Mouse (Mus musculus) adrenal gland, adult 18-20 months (tissue): Measurements from ENCODE around the gene Rere. TPM values are rescaled to one million over a fixed set of nuclear protein-coding genes. Genes with fewer than 3 reads are reported as not detected.
"Not testable (repeated sequence)": the region's sequence is repeated elsewhere in the genome, so short reads cannot be mapped to it uniquely, and the experiment has no call there.

Experiments
- DNase-seq, 2 experiments: peaks; one replicate each; pipeline ENCODE4 v3.0.0; 2021 to 2022; ENCODE audit warnings: low spot score in 2 of 2
- total RNA-seq, 2 experiments: library from RNA; stranded (reverse); gene quantifications; 1 replicate in 1 of 2; 2 replicates in 1 of 2; pipeline ENCODE4 v1.2.3; 2021

Rere gene
- total RNA-seq, 2 experiments from 2014 or later: 87.8 to 100 TPM

DNA sequence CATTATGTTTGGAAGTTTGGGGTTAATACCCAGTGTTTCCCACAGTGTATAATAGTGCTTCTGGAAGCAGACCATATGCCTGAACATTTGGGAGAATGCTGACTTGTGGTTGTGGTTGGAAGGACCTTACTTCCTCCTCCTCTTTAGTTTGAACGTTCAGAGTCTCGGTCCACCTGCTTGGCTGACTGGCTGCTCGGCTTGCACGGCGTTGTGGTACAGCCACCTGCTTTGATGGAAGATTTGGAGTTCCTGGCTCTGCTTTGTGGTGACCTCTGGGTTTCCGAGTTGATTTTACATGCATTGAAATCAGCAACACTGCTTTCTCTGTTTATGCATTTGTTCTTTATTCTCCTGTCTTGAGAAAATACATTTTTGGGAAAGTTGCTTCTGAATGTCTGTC is 208.6 kb downstream of the Rere start:
- DNase-seq: no peak

DNA sequence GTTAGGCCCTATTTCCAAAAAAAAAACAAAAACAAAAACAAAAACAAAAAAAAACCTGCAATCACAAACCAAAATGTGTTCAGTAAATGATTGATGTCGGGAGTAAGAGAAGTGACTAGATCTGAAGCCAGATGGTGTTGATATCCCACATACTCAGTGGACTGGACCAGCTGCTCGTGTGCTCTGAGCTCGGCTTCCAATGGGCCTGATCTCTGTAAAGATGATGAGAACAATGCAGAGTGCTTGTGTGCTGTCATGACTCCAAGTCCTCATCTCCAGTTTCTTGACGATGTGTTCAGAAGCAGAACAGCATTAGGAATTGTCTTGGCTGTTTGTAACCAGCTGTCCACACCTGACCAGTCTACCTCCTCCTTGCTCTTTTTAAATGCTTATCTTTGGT is 210.3 kb downstream of the Rere start:
- no peak for DNase-seq

DNA sequence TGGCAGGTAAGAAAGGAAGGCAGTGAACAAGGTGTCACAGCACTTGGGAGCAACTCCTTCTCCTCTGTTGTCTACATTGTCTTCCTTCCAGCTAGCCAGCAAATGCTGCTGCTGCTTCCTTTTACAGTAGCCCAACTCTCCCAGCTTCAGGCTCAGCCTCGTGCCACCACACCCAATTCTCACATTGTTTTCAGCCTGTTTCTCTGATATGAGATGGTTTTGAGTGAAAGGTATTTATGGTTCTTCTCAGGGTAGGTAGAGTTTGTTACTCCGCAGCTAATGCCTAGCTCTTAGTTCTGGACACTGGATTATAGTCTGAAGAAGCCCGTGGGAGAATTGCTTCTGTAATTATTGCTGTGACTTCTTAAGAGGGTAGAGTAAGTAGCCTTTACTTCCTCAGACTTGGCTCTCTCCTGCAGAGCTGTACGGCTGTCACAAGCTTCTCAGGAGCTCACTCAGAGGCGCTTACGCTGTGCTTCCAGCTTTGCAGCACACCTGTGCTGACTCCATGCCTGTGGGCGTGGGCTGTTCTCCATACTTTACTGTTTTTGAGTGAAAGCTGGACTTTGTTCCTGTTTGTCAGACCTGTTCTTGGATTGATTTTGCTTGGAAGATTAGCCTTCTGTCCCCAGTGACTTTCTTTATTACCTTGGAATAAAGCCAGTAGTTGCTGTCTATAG is 212.0 kb downstream of the Rere start:
- no peak for DNase-seq

DNA sequence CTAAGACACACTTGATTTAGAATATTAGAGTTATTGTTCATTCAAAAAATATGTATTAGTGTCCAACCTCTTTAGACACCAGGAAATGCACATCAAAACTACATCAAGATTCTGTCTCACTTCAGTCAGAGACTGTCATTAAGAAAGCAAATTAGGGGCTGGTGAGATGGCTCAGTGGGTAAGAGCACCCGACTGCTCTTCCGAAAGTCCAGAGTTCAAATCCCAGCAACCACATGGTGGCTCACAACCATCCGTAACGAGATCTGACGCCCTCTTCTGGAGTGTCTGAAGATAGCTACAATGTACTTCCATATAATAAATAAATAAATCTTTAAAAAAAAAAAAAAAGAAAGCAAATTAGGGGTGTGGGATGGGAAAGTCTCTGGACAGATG is 212.5 kb downstream of the Rere start:
- not testable (repeated sequence) for DNase-seq

DNA sequence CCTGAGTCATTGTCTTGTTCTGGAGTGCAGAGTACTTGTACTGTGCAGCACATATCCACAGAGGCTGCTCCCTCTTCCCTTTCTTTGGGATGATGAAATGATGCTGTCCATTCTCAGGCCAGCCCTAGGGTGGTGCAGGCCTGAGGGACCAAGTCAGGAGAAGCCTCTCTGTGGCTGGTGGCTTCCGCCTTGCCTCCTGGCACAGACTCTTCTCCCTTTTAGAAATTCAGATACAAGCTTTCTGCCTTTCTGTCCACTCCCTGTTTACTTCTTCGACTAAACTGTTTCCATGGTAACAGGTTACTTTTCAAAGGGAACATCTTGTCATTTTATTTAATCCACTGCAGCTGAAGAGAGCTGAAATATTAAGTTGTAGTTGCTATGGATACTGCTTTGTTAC is 214.1 kb downstream of the Rere start:
- DNase-seq: no peak

DNA sequence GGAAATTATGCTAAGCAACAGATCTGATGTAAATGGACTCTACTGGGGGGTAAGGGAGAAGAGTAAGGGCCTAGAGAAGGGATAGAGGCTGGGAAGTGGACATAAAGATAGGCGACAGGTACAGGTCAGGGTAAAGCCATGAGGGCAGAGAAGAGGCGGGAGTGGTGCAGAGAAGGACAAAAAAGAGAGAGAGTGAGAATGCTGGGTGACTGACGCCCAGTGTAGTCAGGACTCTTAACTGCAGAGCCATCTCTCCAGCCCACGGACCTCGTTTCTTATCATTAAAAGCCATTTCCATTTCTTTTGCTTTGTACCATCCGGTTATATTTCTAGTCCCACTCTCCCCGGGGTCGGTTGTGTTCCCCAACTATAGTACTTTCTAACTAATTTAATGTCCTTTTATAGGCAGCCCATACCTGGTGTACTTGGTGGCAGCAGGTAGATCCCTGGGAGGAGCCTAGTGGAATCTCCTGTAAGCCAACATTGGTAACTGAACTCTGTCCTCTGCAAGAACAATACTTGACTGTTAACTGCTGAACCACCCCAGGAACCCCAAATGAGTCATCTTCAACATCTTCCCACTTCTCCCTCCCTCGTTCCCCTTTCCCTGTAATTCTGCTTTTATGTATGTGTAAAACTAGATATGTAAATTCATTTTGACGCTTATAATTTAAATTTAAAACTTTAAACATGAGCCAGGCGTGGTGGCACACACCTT is 223.0 kb downstream of the Rere start:
- DNase-seq: no peak

DNA sequence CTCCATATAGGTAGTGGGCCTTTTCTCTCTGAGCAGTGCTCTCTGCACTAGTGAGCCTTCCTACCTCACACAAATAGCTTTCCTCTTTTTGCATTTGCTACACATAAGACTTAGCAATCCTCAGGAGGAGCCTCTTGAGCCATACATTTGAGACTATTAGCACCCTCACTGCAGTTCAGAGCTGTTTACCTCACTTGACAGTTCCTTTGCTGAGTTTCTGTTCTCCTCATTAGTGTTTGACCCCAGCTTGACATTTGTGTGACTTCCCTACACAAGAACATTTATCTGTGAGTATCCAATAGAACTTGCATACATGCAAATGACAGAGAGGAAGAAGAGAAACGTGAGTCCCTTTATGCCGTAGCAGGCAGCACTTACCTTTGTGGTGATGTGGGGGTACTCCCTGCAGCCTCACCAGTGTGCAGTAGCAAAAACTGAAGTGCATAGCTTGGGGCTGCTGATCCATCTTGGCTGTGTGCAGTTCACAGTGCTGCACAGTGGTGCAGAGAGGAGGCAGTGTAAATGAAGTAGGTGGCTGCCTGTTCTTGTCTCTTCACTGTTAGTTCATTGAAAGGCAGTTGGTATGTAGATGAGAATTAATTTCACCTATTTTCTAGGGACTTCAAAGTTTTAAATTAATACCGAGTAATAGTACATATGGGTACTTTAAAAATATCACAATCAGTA is 227.7 kb downstream of the Rere start:
- no peak for DNase-seq

DNA sequence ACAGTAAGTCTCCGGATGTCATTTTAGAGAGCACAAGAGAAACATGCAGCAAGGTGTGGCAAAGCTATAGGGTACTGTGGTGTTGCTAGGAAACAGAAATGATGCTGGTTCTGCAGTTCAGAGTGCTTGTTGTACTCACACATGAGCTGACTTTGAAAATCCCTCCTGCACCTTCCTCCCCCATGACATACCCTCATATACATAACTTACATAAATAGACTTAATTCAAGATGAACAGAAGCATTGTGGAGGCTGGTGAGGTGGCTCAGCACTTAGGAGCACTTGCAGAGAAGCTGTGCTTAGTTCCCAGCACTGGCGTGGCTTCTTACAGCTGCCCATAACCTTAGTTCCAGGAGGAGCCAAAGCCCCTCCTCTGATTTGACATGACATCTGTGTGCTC is 228.6 kb downstream of the Rere start:
- no peak for DNase-seq

DNA sequence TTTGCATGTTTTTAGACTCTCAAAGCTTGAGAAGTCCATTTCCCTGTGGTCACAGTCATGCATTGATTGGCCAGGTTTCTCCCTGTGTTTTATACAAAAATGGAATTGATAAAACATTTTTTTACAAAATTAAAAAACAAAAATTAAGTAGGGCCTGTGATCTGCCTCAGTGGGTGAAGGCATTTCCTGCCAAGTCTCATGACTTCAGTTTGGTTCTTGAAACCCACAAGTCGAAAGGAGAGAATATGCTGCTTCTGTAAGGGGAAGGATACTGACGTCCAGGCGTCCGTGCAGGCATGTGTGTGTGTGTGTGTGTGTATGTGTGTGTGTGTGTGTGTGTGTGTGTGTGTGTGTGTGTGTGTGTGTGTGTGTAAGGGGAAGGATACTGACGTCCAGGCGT is 231.9 kb downstream of the Rere start:
- not testable (repeated sequence) for DNase-seq

DNA sequence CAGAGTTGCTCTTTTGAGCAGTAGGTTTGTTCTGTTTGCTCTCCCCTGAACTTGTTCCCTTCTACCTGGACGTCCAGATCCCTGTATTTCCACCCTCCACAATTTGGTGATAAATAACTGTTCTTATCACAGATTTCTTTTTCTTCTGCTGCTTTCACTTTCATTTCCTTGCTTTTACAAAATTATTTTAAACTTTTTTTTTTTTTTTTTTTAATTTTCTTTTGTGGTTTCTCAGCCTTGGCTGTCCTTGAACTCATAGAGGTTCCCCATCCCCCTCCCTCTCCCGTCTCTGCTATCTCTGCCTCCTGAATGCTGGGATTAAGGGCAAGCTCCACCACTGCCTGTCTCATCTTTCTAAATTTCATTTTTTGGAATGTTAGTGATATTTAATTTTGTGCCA is 234.8 kb downstream of the Rere start:
- no peak for DNase-seq

DNA sequence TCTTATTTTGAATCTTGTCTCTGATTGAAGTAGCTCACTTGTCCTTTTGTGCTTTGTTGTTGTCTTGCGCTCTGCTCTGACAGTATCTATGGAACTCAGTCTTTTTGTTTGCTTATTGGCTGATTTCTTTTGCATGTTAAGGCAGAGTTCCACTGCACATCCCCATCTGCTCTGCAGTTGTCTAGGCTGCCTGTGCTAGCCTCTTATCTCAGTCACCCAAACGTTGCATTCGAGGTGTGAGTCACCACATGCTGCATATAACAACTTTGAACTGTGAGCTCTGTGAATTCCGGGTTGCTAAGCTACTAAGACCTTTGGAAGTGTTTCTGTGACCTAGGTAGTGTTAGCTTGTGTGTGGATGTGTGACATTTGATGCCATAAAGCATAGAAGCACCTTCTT is 235.9 kb downstream of the Rere start:
- DNase-seq: no peak

DNA sequence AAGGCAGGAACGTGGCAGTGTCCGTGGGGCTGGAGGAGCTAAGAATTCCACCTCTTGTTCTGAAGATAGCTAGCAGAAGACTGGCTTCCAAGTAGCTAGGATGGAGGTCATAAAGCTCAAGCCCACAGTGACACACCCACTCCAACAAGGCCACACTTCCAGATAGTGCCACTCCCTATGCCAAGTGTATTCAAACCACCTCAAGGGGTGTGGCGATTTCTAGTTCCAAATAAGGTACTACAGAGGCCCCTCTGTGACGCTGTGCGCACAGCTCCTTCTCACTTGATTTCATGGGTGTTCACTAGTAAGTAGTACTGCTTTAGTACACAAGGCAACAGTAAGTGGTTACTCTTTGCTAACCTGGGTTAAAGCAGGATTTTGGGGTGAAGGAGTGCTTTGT is 237.4 kb downstream of the Rere start:
- DNase-seq: no peak

DNA sequence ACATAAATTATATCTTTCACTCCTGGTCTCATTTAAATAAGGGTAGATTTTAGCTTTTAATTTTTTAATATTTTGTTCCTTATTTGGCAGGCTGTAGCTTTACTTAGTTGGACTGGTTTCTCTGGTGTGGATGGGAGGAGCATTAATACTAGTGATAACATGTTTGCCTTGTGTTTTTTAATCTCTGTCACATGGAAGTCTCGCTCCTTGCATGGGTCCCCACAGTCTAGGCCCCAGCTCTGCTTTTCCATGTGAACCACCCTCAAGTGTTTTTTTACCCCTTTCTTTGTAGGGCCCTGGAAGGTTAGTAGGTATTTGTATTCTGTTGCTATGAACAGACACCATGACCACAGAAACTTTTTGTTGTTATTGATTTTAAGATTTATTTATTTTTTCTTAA is 238.6 kb downstream of the Rere start:
- no peak for DNase-seq

DNA sequence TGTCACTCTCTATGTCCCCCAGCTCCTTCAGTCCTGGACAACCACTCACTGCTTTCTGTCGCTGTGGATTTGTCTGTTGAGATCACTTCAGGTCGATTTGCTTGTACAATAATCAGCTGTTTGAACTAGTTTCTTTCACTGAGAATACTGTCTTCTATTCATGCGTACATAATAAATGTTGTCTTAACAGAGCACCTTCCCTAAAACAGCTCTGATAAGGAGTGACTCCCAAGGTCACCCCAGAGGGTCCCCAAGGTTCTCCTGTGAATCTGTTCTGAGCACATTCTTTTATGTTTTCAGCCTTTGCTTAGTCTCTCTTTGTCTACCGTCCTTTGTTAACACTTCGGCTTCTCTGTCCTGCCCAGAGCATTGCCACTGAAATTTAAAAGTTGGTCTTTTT is 241.0 kb downstream of the Rere start:
- DNase-seq: no peak

DNA sequence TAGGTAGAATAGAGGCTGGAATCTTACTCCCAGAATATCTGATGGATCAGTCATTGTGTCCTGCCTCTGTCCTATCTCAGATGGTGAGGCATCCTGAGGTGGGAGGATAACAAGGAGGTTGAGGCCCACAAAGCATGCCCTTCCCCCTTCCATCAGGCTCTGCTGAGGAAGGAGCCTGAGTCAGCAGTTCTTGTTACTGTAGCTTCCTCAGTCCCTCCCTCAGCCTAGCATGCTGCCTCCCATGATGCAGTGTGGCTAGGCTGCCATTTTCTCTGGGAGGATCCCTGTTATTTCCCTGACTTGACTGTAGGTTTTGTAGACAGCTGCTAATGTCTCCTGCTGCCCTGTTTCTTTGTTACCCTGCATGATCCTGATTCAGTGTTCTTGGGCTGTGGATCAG is 241.9 kb downstream of the Rere start:
- DNase-seq: no peak

DNA sequence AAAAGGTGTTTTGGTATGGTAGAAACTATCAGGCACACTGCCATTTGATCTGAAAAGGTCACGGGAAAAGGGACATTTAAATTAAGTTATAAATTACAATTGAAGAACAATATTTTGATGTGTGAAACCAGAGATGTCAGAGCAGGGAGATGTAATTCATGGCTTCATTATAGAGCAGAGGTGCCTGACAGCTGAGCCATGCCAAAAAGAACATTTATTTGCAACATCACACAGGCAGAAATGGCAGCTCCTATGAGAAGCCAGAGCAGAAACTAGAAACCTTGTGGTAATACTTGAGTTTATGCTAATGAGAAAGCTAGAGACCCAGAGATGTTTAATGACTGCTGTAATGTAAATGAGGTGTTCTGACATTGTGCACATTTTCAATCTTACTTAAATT is 244.8 kb downstream of the Rere start:
- no peak for DNase-seq

DNA sequence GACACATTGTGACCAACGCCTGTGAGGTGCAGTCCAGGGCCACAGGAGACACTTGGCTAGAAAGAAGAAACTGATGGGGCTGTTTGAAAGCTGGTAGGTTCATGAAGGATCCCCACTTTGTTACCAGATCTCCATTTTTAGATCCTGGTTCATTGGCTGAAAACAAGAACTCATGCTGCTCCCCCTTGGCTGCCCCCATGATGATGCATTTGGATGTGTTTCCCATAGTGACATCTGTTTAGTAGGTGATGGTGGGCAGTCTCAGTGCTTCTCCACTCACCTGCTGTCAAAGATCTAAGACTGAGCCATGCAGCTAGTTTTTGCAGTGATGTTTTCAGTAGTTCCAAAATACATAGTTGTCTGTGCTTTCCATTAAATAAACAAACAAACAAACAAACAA is 247.0 kb downstream of the Rere start:
- no peak for DNase-seq

DNA sequence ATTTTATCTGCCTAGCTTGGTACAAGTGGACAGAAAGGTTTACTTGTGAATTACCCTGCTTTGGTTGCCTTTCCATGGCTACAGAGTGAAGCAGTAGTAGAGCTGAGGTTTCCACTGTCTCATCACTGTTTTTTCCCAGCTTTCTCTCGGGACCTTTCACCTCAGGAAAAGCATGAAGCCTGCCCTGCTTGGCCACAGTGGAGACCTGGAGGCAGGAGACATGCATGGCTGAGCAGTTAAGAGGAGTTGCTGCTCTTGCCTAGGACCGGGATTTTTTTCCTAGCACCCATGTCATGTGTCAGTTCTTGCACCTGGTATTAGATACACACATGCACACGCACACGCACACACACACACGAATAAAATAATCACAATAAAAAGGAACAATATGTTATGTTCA is 247.4 kb downstream of the Rere start:
- no peak for DNase-seq

DNA sequence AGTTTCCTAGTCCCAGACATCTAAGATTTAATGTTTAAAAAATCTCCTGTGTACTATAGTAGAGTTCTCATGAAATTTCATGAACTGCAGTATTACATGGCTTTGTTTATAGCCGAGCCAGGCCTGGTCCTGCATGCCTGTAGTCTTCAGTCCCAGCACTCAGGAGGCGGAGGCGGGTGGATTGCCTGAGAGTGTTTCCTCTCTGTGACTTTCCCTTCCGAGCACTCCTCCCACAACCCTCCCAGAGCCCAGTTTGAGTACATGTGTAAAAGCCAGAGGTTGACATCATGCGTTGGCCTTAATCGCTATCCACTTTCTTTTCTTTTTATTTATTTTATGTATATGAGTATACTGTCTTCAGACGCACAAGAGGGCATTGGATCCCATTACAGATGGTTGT is 250.4 kb downstream of the Rere start:
- DNase-seq: no peak

DNA sequence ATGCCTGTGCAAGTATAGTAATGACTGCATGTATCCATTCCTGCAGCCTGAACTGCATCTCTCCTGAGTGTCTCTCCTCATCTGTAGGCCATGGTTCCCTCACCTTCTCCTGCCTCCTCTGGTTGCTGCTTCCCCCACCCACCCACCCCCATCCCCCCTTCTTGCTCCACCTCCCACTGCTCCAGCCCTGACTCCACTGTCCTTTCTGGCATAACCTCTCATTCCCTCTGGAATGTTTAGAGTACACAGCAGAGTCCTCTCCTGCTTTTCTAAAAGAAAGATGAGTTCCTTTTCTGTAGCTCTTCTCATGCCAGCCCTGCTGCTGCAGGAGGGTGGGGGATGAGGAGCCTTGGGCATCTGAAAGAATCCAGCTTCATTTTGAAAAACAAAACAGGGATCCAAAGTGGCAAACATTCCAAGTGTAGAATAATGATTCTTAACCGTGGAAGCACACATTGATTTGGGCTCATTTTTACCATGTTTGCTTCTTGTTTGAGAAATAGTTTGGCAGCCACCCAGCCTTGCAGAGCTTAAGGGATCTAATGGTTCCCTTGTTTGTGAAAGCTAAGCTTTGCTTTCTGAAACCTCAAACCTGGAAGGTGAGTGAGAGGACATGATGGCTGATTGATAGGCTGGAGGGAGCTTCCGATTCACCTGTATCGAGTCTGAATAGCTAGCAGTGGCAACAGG is 255.5 kb downstream of the Rere start:
- no peak for DNase-seq

DNA sequence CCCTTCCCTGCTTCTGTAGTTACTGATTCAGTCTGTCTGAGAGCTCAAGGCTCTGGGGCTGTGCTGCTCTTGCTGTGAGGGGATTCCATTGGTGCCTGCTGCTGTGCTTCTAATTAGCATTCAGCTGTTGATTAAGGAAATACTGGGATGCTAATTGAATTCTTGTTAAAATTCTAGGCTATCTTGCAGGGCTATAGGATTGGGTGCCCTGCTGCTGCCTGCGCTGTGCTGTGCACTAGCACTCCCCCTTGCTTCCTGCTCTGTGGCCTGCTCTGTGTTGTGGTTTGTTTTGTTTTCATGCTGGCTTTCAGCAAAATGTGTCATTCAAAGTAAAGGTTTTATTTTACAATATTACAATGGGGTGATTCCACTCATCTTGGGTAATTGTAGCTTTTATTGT is 258.4 kb downstream of the Rere start:
- no peak for DNase-seq
